Mouse (Mus musculus): ENCODE measurements at regions not wholly inside any gene's neighbourhood (a gene's known extent, or its start where the extent isn't known, plus 50 kb on each side); places are given as distances from the start of the nearest gene placed in this dataset.

DNA sequence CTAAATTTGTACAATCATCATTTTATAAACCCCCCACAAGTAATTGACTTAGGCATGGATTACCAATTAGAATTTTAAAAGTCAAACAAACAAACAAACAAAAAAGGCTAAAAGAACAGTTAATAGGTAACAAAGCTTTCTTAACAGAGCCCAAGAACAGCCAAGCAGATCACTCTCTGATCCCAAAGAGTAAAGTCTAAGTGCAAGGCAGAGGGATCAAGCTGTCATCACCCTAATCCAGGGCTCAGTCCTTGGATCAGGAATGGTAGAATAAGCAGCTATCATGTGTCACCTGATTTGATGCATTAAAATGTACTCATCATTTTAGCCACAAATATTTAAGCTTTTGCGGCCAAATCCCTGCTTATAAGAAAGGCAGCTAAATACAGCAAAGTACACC lies 183.8 kb upstream of the Rps6ka3 start:
- H3K27me3 ChIP-seq (ENCODE audit: control insufficient read depth, insufficient read depth, insufficient read length) = no peaks in the 10 kb centered on the region
- H3K4me3 ChIP-seq = no peak overlapping the region
- H3K79me2 ChIP-seq (ENCODE audit: control insufficient read depth, insufficient read depth) = no peaks in the 10 kb centered on the region
- TF ChIP-seq POLR2AphosphoS2 (IDR thresholded peaks at IDR 0.05; ENCODE audit: insufficient read length, low read depth) (no peak), MYOG (IDR thresholded peaks at IDR 0.05; ENCODE audit: control insufficient read depth in 1 of 3, insufficient read depth in 1 of 3, insufficient read length in 2 of 3, low read depth in 2 of 3) (no peak), CEBPB (IDR thresholded peaks at IDR 0.05; ENCODE audit: insufficient read depth, poor library complexity, severe bottlenecking) (no peak), TCF3 (IDR thresholded peaks at IDR 0.05; ENCODE audit: insufficient read length, low read depth) (no peak), SRF (IDR thresholded peaks at IDR 0.05; ENCODE audit: control insufficient read depth, insufficient read length, low read depth) (no peak), USF1 (IDR thresholded peaks at IDR 0.05; ENCODE audit: low read depth) (no peak), REST (IDR thresholded peaks at IDR 0.05; ENCODE audit: insufficient read depth, insufficient read length) (no peak), E2F4 (IDR thresholded peaks at IDR 0.05; ENCODE audit: insufficient read depth) (no peak), POLR2A (IDR thresholded peaks at IDR 0.05; ENCODE audit: insufficient read length, low read depth) (no peak), TCF12 (IDR thresholded peaks at IDR 0.05; ENCODE audit: insufficient read depth, poor library complexity, severe bottlenecking) (no peak), MYOD1 (IDR thresholded peaks at IDR 0.05; ENCODE audit: control insufficient read depth in 1 of 3, insufficient read length in 2 of 3, low read depth in 2 of 3) (no peak), MAX (IDR thresholded peaks at IDR 0.05; ENCODE audit: low read depth) (no peak)
- no peak overlapping the region for H3ac ChIP-seq (ENCODE audit: control insufficient read depth, insufficient read length)
- no peak overlapping the region for H3K4me2 ChIP-seq (ENCODE audit: low read depth)
- H3K36me3 ChIP-seq (ENCODE audit: control insufficient read depth, insufficient read depth) = no peaks in the 10 kb centered on the region

DNA sequence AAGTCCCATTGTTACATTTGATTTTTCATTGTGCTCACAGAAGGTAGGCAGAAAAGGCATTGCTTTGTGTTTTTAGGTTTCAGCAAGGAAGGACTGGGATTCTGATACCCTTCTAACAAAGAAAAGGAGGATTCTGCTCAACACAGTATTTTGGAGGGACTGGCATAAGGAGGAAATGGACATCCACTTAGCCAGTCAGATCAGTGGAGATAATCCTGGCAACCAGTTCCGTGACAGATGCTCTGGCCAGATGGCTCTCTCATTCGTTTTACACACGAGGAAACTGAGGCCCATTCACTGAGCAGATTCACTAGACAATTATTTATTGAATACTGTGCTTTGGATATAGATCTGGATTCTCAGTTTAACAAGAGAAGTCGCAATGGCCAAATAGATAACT lies 178.2 kb upstream of the Rps6ka3 start:
- H3K27me3 ChIP-seq (ENCODE audit: control insufficient read depth, insufficient read depth, insufficient read length) = no peaks in the 10 kb centered on the region
- H3ac ChIP-seq (ENCODE audit: control insufficient read depth, insufficient read length) = no peak overlapping the region
- no peak overlapping the region for H3K4me2 ChIP-seq (ENCODE audit: low read depth)
- TF ChIP-seq POLR2AphosphoS2 (IDR thresholded peaks at IDR 0.05; ENCODE audit: insufficient read length, low read depth) (no peak), TCF12 (IDR thresholded peaks at IDR 0.05; ENCODE audit: insufficient read depth, poor library complexity, severe bottlenecking) (no peak)
- H3K4me3 ChIP-seq = no peak overlapping the region
- H3K79me2 ChIP-seq (ENCODE audit: control insufficient read depth, insufficient read depth) = no peaks in the 10 kb centered on the region
- H3K36me3 ChIP-seq (ENCODE audit: control insufficient read depth, insufficient read depth) = no peaks in the 10 kb centered on the region

DNA sequence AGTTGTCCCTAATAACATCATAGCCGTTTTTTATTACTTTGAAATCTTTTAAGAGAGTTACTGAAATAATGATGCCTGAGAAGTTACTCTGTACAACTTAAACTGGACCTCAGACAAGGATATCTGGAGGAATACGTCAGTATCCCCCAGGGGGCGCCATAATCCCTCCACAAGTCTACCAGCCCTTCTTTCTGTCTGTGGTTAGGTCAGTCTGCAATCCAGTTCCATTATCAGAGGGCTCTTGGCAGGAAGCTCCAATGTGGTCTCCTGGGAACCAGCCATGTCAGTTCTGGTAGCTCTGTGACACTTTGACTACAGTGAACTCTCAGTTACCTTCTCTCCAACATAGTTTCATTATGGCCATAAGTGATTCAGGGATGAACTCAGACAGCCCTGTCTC lies 166.7 kb upstream of the Rps6ka3 start:
- Histone ChIP-seq H3K4me2 (ENCODE audit: low read depth) (no peak overlapping the region), H3K4me3 (no peak overlapping the region), H3ac (ENCODE audit: control insufficient read depth, insufficient read length) (no peak overlapping the region), H3K36me3 (ENCODE audit: control insufficient read depth, insufficient read depth) (no peaks in the 10 kb centered on the region), H3K79me2 (ENCODE audit: control insufficient read depth, insufficient read depth) (no peaks in the 10 kb centered on the region), H3K27me3 (ENCODE audit: control insufficient read depth, insufficient read depth, insufficient read length) (no peaks in the 10 kb centered on the region)
- no peak for TF ChIP-seq MYOD1 (IDR thresholded peaks at IDR 0.05; ENCODE audit: control insufficient read depth in 1 of 3, insufficient read length in 2 of 3, low read depth in 2 of 3)
- TF ChIP-seq MYOG (IDR thresholded peaks at IDR 0.05; ENCODE audit: control insufficient read depth in 1 of 3, insufficient read depth in 1 of 3, insufficient read length in 2 of 3, low read depth in 2 of 3) = no peak
- no peak for TF ChIP-seq CEBPB (IDR thresholded peaks at IDR 0.05; ENCODE audit: insufficient read depth, poor library complexity, severe bottlenecking)
- TF ChIP-seq REST (IDR thresholded peaks at IDR 0.05; ENCODE audit: insufficient read depth, insufficient read length) = no peak
- no peak for TF ChIP-seq SRF (IDR thresholded peaks at IDR 0.05; ENCODE audit: control insufficient read depth, insufficient read length, low read depth)
- TF ChIP-seq E2F4 (IDR thresholded peaks at IDR 0.05; ENCODE audit: insufficient read depth) = no peak
- TF ChIP-seq POLR2A (IDR thresholded peaks at IDR 0.05; ENCODE audit: insufficient read length, low read depth) = no peak
- no peak for TF ChIP-seq TCF12 (IDR thresholded peaks at IDR 0.05; ENCODE audit: insufficient read depth, poor library complexity, severe bottlenecking)
- no peak for TF ChIP-seq USF1 (IDR thresholded peaks at IDR 0.05; ENCODE audit: low read depth)
- TF ChIP-seq POLR2AphosphoS2 (IDR thresholded peaks at IDR 0.05; ENCODE audit: insufficient read length, low read depth) = no peak
- TF ChIP-seq TCF3 (IDR thresholded peaks at IDR 0.05; ENCODE audit: insufficient read length, low read depth) = no peak
- TF ChIP-seq MAX (IDR thresholded peaks at IDR 0.05; ENCODE audit: low read depth) = no peak

DNA sequence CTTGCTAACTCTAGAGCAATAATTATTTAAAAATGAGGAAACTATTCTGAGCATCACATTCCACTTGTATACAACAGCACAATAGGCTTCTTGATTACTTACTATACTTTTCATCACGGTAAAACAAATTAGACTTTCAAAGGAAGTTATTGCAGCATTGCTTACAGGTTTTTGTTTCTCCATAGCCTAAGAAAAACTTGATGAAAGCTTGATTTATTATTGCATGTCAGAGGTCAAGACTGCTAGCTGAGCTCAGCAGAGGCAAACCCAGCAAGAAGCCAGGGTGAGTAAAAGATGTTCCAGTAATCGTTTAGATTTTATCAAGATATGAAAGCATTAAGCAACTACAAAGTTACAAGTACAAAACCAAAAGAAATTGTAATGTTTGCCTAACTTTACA lies 162.2 kb upstream of the Rps6ka3 start:
- no peak overlapping the region for H3K4me3 ChIP-seq
- TF ChIP-seq CEBPB (IDR thresholded peaks at IDR 0.05; ENCODE audit: insufficient read depth, poor library complexity, severe bottlenecking) (no peak), TCF12 (IDR thresholded peaks at IDR 0.05; ENCODE audit: insufficient read depth, poor library complexity, severe bottlenecking) (no peak), POLR2A (IDR thresholded peaks at IDR 0.05; ENCODE audit: insufficient read length, low read depth) (no peak), USF1 (IDR thresholded peaks at IDR 0.05; ENCODE audit: low read depth) (no peak), E2F4 (IDR thresholded peaks at IDR 0.05; ENCODE audit: insufficient read depth) (no peak), SRF (IDR thresholded peaks at IDR 0.05; ENCODE audit: control insufficient read depth, insufficient read length, low read depth) (no peak), POLR2AphosphoS2 (IDR thresholded peaks at IDR 0.05; ENCODE audit: insufficient read length, low read depth) (no peak), MYOD1 (IDR thresholded peaks at IDR 0.05; ENCODE audit: control insufficient read depth in 1 of 3, insufficient read length in 2 of 3, low read depth in 2 of 3) (no peak), REST (IDR thresholded peaks at IDR 0.05; ENCODE audit: insufficient read depth, insufficient read length) (no peak), MAX (IDR thresholded peaks at IDR 0.05; ENCODE audit: low read depth) (no peak), TCF3 (IDR thresholded peaks at IDR 0.05; ENCODE audit: insufficient read length, low read depth) (no peak), MYOG (IDR thresholded peaks at IDR 0.05; ENCODE audit: control insufficient read depth in 1 of 3, insufficient read depth in 1 of 3, insufficient read length in 2 of 3, low read depth in 2 of 3) (no peak)
- H3K36me3 ChIP-seq (ENCODE audit: control insufficient read depth, insufficient read depth) = no peaks in the 10 kb centered on the region

More for the DNA sequence above, 162.2 kb upstream of the Rps6ka3 start:
- H3K4me2 ChIP-seq (ENCODE audit: low read depth) = no peak overlapping the region
- no peaks in the 10 kb centered on the region for H3K27me3 ChIP-seq (ENCODE audit: control insufficient read depth, insufficient read depth, insufficient read length)
- H3ac ChIP-seq (ENCODE audit: control insufficient read depth, insufficient read length) = no peak overlapping the region
- H3K79me2 ChIP-seq (ENCODE audit: control insufficient read depth, insufficient read depth) = no peaks in the 10 kb centered on the region
